Mouse (Mus musculus): Measurements from ENCODE around the gene Stap2. TPM values are rescaled to one million over a fixed set of nuclear protein-coding genes. Genes with fewer than 3 reads are reported as not detected.

Stap2 gene
- total RNA-seq, 1 experiment = 3.4 TPM

DNA sequence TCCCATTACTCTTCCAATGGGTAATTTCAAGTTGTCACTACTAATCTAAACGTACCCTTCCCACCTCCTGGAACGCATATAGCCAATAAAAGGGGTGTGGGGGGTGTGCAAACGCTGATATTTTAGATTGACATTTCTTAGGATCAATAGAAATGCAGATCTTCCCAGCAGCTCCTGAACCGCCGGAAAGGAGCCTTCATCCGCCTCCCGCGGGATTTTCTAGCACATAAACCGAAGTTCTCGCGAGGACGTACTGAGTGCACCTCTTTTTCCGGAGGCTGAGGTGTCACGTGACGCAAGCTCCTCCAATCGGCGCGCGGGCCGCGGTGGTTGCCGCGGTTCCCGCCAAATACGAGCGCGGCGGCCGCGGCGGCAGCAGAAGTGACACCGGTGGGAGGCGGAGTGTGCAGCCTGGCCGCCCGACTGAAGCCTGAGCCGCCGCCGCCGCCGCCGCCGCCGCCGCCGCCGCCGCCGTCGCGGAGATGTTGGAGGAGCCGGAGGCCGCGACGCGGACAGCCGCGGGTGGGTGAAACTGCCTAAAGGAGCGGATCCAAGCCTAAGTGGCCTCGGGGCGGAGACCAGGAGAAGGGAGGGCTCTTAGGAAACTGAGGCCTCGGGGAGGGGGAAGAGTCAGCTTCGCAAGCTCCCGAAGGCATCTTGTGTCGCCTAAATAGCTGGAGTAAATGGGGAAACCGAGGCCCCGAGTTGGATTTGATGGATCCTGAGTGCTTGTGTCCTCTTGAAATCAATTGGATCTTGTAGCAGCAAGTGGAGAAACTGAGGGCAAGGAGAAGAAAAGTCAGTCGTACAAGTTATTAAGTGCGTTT lies 34.9 kb upstream of the Stap2 start, which contains the start of gene Chaf1a:
Gene Chaf1a, plus strand, starts transcription at position 410 of the 827 bp plus-strand sequence.
- Histone ChIP-seq H3K4me1 (ENCODE audit: control insufficient read depth in 2 of 2, insufficient read depth in 2 of 2, low read length in 2 of 2, poor library complexity in 1 of 2) (peaks cover 2 to 5% of the 10 kb centered on the region in 2 experiments), H3K27ac (ENCODE audit: insufficient read depth, low read depth, low read length, poor library complexity, severe bottlenecking) (peak within 1 kb of the TSS; percentile 51), H3K36me3 (ENCODE audit: control insufficient read depth, insufficient read depth, low read length, poor library complexity, severe bottlenecking) (peaks cover 15% of the 10 kb centered on the region), H3K9me3 (ENCODE audit: control insufficient read depth, insufficient read depth, low read depth, low read length) (no peaks in the 10 kb centered on the region), H3K4me3 (ENCODE audit: insufficient read depth in 1 of 2, low read depth in 1 of 2, low read length in 2 of 2, poor library complexity in 1 of 2, severe bottlenecking in 1 of 2) (peak within 1 kb of the TSS; percentile 80 to 91), H3K9ac (ENCODE audit: insufficient read depth, low read depth, low read length, poor library complexity, severe bottlenecking) (peak within 1 kb of the TSS; percentile 97)
- in situ Hi-C loops (cut with MboI; ENCODE audit: low sequenced_read_pairs in 2 of 2, unreplicated experiment in 2 of 2) = no loop called here
- TF ChIP-seq HCFC1 (IDR thresholded peaks at IDR 0.05; ENCODE audit: borderline replicate concordance, insufficient read depth, low read length) (no peak), CHD2 (IDR thresholded peaks at IDR 0.05; ENCODE audit: low read depth, low read length) (peak; percentile 98), ZNF384 (IDR thresholded peaks at IDR 0.05; ENCODE audit: low read depth, low read length) (no peak)
- DNase-seq (ENCODE audit: low read depth, low spot score) = peak; percentile 96

DNA sequence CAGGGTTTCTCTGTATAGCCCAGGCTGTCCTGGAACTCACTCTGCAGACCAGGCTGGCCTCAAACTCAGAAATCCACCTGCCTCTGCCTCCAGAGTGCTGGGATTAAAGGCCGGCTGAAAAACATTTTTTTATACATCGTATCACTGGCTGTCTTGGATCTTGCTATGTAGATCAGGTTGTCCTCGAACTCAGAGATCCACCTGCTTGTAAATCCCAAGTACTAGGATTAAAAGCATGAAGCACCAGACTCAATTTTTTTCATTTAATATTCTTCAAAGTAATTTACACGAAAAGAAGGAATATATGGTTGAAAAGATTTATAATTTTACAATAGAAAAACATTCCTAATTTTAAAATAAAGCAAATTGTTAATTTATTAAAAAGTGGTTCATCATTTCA lies 34.0 kb upstream of the Stap2 start:
- peaks cover 18% of the 10 kb centered on the region for H3K36me3 ChIP-seq (ENCODE audit: control insufficient read depth, insufficient read depth, low read length, poor library complexity, severe bottlenecking)
- no peaks in the 10 kb centered on the region for H3K9me3 ChIP-seq (ENCODE audit: control insufficient read depth, insufficient read depth, low read depth, low read length)
- in situ Hi-C loops (cut with MboI; ENCODE audit: low sequenced_read_pairs in 2 of 2, unreplicated experiment in 2 of 2) = no loop called here
- no peak for DNase-seq (ENCODE audit: low read depth, low spot score)
- H3K9ac ChIP-seq (ENCODE audit: insufficient read depth, low read depth, low read length, poor library complexity, severe bottlenecking) = no peak overlapping the region
- peaks cover 2 to 12% of the 10 kb centered on the region in 2 experiments for H3K4me1 ChIP-seq (ENCODE audit: control insufficient read depth in 2 of 2, insufficient read depth in 2 of 2, low read length in 2 of 2, poor library complexity in 1 of 2)
- no peak overlapping the region for H3K27ac ChIP-seq (ENCODE audit: insufficient read depth, low read depth, low read length, poor library complexity, severe bottlenecking)
- TF ChIP-seq ZC3H11A (IDR thresholded peaks at IDR 0.05; ENCODE audit: borderline replicate concordance, low read depth, low read length) = no peak
- no peak for TF ChIP-seq ZNF384 (IDR thresholded peaks at IDR 0.05; ENCODE audit: low read depth, low read length)
- TF ChIP-seq CHD2 (IDR thresholded peaks at IDR 0.05; ENCODE audit: low read depth, low read length) = no peak
- TF ChIP-seq HCFC1 (IDR thresholded peaks at IDR 0.05; ENCODE audit: borderline replicate concordance, insufficient read depth, low read length) = no peak
- TF ChIP-seq MAFK (IDR thresholded peaks at IDR 0.05; ENCODE audit: insufficient read depth, low read depth, low read length) = no peak
- peak overlapping the region in 1 of 2 experiments; percentile 74; a peak in 3 of 4 replicates for H3K4me3 ChIP-seq (ENCODE audit: insufficient read depth in 1 of 2, low read depth in 1 of 2, low read length in 2 of 2, poor library complexity in 1 of 2, severe bottlenecking in 1 of 2)

DNA sequence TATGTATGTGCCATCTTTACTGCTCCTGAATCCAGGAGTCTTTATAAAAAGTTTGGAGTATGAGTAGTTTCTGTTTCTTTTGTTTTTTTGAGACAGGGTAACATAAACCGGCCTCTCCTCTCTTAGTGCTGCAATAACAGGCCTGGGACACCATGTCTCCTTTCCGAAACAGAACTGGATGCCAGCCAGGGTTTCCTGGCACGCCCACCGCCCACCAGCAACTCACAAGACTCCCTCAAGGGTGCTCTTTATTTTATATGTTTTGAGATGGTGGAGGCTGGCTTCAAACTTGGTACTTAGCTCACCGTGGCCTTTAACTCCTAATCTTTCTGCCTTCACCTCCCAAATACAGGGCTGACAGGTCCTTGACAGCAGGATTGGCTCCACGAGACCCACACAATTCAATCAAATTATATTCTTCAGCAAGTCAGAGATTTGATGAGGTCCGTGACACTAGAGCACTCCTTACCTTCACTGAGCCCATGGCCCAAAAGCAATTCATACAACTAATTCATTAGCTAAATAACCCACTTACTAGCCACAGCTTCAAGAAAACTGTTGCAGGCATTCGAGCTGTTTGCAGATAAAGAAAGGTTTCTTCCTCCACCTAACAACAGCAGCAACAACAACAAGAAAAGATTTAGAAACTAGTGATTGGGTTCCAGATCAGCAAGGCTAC lies 33.3 kb upstream of the Stap2 start:
- peaks cover 2 to 12% of the 10 kb centered on the region in 2 experiments for H3K4me1 ChIP-seq (ENCODE audit: control insufficient read depth in 2 of 2, insufficient read depth in 2 of 2, low read length in 2 of 2, poor library complexity in 1 of 2)
- in situ Hi-C loops (cut with MboI; ENCODE audit: low sequenced_read_pairs in 2 of 2, unreplicated experiment in 2 of 2) = no loop called here
- DNase-seq (ENCODE audit: low read depth, low spot score) = no peak
- no peak overlapping the region for H3K4me3 ChIP-seq (ENCODE audit: insufficient read depth in 1 of 2, low read depth in 1 of 2, low read length in 2 of 2, poor library complexity in 1 of 2, severe bottlenecking in 1 of 2)
- H3K9ac ChIP-seq (ENCODE audit: insufficient read depth, low read depth, low read length, poor library complexity, severe bottlenecking) = 0 out of 2 replicates have a peak overlapping the region, but pooled peaks have one; percentile 20
- peaks cover 16% of the 10 kb centered on the region for H3K36me3 ChIP-seq (ENCODE audit: control insufficient read depth, insufficient read depth, low read length, poor library complexity, severe bottlenecking)
- no peak overlapping the region for H3K27ac ChIP-seq (ENCODE audit: insufficient read depth, low read depth, low read length, poor library complexity, severe bottlenecking)
- no peaks in the 10 kb centered on the region for H3K9me3 ChIP-seq (ENCODE audit: control insufficient read depth, insufficient read depth, low read depth, low read length)
- TF ChIP-seq ZNF384 (IDR thresholded peaks at IDR 0.05; ENCODE audit: low read depth, low read length) (no peak), HCFC1 (IDR thresholded peaks at IDR 0.05; ENCODE audit: borderline replicate concordance, insufficient read depth, low read length) (no peak), ZC3H11A (IDR thresholded peaks at IDR 0.05; ENCODE audit: borderline replicate concordance, low read depth, low read length) (no peak)

DNA sequence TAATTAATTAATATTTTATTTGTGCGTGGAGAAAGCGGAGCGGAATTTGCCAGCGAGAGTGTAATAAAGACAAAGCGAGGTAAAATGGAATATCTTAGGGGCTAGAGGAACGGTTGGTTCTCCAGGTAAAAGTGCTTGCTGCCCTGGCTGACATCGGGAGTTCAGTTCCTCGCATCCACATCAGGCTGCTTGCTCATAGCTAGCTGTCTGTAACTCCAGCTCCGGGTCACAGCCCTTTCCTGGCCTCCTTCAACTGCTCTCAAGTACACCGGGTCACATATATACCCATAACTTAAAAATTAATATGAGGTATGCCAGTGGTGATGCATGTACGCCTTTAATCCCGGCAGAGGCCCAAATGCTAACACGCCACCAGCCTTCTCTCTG lies 31.5 kb upstream of the Stap2 start:
- in situ Hi-C loops (cut with MboI; ENCODE audit: low sequenced_read_pairs in 2 of 2, unreplicated experiment in 2 of 2) = no loop called here
- DNase-seq (ENCODE audit: low read depth, low spot score) = no peak
- H3K27ac ChIP-seq (ENCODE audit: insufficient read depth, low read depth, low read length, poor library complexity, severe bottlenecking) = no peak overlapping the region
- peak overlapping the region; percentile 60 for H3K9ac ChIP-seq (ENCODE audit: insufficient read depth, low read depth, low read length, poor library complexity, severe bottlenecking)
- H3K4me1 ChIP-seq (ENCODE audit: control insufficient read depth in 2 of 2, insufficient read depth in 2 of 2, low read length in 2 of 2, poor library complexity in 1 of 2) = peaks cover 4 to 15% of the 10 kb centered on the region in 2 experiments
- H3K9me3 ChIP-seq (ENCODE audit: control insufficient read depth, insufficient read depth, low read depth, low read length) = no peaks in the 10 kb centered on the region
- peak overlapping the region; percentile 58 to 62 for H3K4me3 ChIP-seq (ENCODE audit: insufficient read depth in 1 of 2, low read depth in 1 of 2, low read length in 2 of 2, poor library complexity in 1 of 2, severe bottlenecking in 1 of 2)
- H3K36me3 ChIP-seq (ENCODE audit: control insufficient read depth, insufficient read depth, low read length, poor library complexity, severe bottlenecking) = peaks cover 14% of the 10 kb centered on the region; the same call in 1 of the 2 replicates
- TF ChIP-seq HCFC1 (IDR thresholded peaks at IDR 0.05; ENCODE audit: borderline replicate concordance, insufficient read depth, low read length) = no peak; the same call in 1 of the 2 replicates
- TF ChIP-seq CHD2 (IDR thresholded peaks at IDR 0.05; ENCODE audit: low read depth, low read length) = no peak; the same call in 1 of the 2 replicates
- no peak for TF ChIP-seq MAFK (IDR thresholded peaks at IDR 0.05; ENCODE audit: insufficient read depth, low read depth, low read length)
- no peak for TF ChIP-seq ZNF384 (IDR thresholded peaks at IDR 0.05; ENCODE audit: low read depth, low read length)
- TF ChIP-seq ZC3H11A (IDR thresholded peaks at IDR 0.05; ENCODE audit: borderline replicate concordance, low read depth, low read length) = no peak
